ENCODE assay signal across 15 mouse cellular contexts in the genomic region with DNA sequence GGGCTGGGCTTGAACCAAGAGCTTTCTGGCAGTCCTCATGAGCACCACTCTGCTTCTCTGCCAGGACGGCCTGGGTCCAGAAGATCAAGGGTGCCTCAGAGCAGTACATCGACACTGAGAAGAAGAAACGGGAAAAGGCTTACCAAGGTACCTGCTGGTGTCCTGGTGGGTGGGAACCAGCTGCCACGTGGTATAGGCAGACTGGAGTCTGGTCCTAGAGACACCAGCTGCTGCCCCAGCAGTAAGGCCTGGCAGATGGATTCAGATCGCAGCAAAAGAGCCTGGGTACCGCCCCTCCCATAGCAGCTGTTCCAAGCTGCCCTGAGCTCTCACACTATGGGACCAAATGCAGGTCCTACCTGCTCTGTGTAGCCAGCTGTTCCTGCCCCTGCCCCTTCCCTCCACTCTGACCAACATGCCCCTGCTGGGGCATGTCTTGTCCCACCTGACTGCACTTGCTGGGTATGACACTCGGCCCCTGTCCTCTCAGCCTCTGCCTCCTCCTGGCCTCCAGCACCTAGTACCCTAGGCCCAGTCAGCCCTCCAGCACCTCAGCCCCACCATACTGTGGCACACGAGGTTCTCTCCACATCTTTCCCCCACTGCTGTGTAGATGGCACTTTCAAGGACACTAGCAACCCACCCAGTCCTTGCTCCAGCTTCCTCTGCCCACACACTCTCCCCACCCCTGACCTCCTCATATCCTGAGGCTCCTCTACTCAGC. TPM values are rescaled to one million over a fixed set of nuclear protein-coding genes. Genes with fewer than 3 reads are reported as not detected.
DNase-seq lines count a peak whose midpoint lies in the region; ATAC-seq and TF ChIP-seq lines count a peak whose summit lies in the region.
"Had no signal": no experiment of that assay in that cellular context is flagged by ENCODE, and none has a peak within 500 bp of the region (broad histone marks: within the 10 kb centered on the region; RNA-seq: fewer than 3 reads in every experiment).

No protein-coding gene starts in this region.

- TF ChIP-seq CTCF in testis, adult 2 months (IDR thresholded peaks at IDR 0.05; ENCODE audit: control insufficient read depth, insufficient read depth, insufficient replicate concordance, low read depth, low read length), result no peak

- 0 out of 2 replicates have a peak, but pooled peaks have one; percentile 29 for ATAC-seq in heart, embryonic 13.5 days (ENCODE audit: extremely low read depth, insufficient number of reproducible peaks, low FRiP score, low TSS enrichment)
- ATAC-seq in intestine, embryonic 16.5 days, result peak; percentile 31; the same call in 1 of the 2 replicates
- peak; percentile 13; the same call in 1 of the 2 replicates for ATAC-seq in stomach, embryonic 16.5 days (ENCODE audit: insufficient read depth, low FRiP score)

- no peak overlapping the region for H3K4me3 ChIP-seq in heart, embryonic 13.5 days
- H3K4me3 ChIP-seq in testis, adult 2 months (ENCODE audit: control insufficient read depth, low read depth, low read length), result peak overlapping the region; percentile 31
- H3K4me3 ChIP-seq in intestine, embryonic 16.5 days (ENCODE audit: low read length), result no peak overlapping the region
- no peak overlapping the region for H3K4me3 ChIP-seq in stomach, embryonic 16.5 days (replicated peaks; ENCODE audit: low read length)
- H3K4me3 ChIP-seq: heart, adult 2 months; left cerebral cortex, adult 2 months; stomach, embryonic 15.5 days had no signal

- peaks cover 14% of the 10 kb centered on the region for H3K4me1 ChIP-seq in heart, embryonic 13.5 days
- no peaks in the 10 kb centered on the region for H3K4me1 ChIP-seq in testis, adult 2 months (ENCODE audit: control insufficient read depth, insufficient read depth, low read length)
- no peaks in the 10 kb centered on the region for H3K4me1 ChIP-seq in intestine, embryonic 16.5 days (ENCODE audit: control insufficient read depth, insufficient read depth, low read length)
- H3K4me1 ChIP-seq in stomach, embryonic 16.5 days (ENCODE audit: control insufficient read depth, insufficient read depth, low read length), result no peaks in the 10 kb centered on the region
- H3K4me1 ChIP-seq: stomach, embryonic 15.5 days had no signal

- H3K27me3 ChIP-seq in heart, embryonic 13.5 days (replicated peaks), result no peaks in the 10 kb centered on the region
- H3K27me3 ChIP-seq in testis, adult 2 months (ENCODE audit: control insufficient read depth, insufficient read depth, low read length), result no peaks in the 10 kb centered on the region
- H3K27me3 ChIP-seq in intestine, embryonic 16.5 days (replicated peaks; ENCODE audit: control insufficient read depth, insufficient read depth, low read length), result no peaks in the 10 kb centered on the region
- H3K27me3 ChIP-seq in stomach, embryonic 16.5 days (ENCODE audit: control insufficient read depth, insufficient read depth, low read length), result no peaks in the 10 kb centered on the region
- H3K27me3 ChIP-seq: stomach, embryonic 15.5 days had no signal

- WGBS in heart, embryonic 13.5 days, result 70% methylated on average over 8 of the region's 8 CpGs
- WGBS in intestine, embryonic 16.5 days, result 79% methylated on average over 8 of the region's 8 CpGs
- 76% methylated on average over 8 of the region's 8 CpGs for WGBS in stomach, embryonic 16.5 days

- no peak for TF ChIP-seq POLR2A in testis, adult 2 months (IDR thresholded peaks at IDR 0.05; ENCODE audit: control insufficient read depth, low read depth, low read length)

- no peak overlapping the region for H3K9ac ChIP-seq in heart, embryonic 13.5 days
- no peak overlapping the region for H3K9ac ChIP-seq in intestine, embryonic 16.5 days (ENCODE audit: low read depth, low read length)
- H3K9ac ChIP-seq in stomach, embryonic 16.5 days (ENCODE audit: low read length), result no peak overlapping the region
- H3K9ac ChIP-seq: stomach, embryonic 15.5 days had no signal

- intact Hi-C loops in heart, postnatal 10 days (cut with DNase I), result no loop called here

- H3K4me2 ChIP-seq in heart, embryonic 13.5 days, result no peak overlapping the region
- no peak overlapping the region for H3K4me2 ChIP-seq in intestine, embryonic 16.5 days (ENCODE audit: low read depth, low read length)
- H3K4me2 ChIP-seq in stomach, embryonic 16.5 days (ENCODE audit: low read depth, low read length), result no peak overlapping the region
- H3K4me2 ChIP-seq: stomach, embryonic 15.5 days had no signal

- peaks cover 73% of the 10 kb centered on the region for H3K36me3 ChIP-seq in heart, embryonic 13.5 days
- H3K36me3 ChIP-seq in testis, adult 2 months (ENCODE audit: control insufficient read depth, insufficient read depth, low read length), result peaks cover 9% of the 10 kb centered on the region
- H3K36me3 ChIP-seq in intestine, embryonic 16.5 days (ENCODE audit: control insufficient read depth, insufficient read depth, low read length), result peaks cover 11% of the 10 kb centered on the region
- H3K36me3 ChIP-seq in stomach, embryonic 16.5 days (ENCODE audit: control insufficient read depth, insufficient read depth, low read length), result peaks cover 22% of the 10 kb centered on the region; the same call in 1 of the 2 replicates

- H3K9me3 ChIP-seq in heart, embryonic 13.5 days, result no peaks in the 10 kb centered on the region
- H3K9me3 ChIP-seq in intestine, embryonic 16.5 days (ENCODE audit: control insufficient read depth, low read length), result no peaks in the 10 kb centered on the region
- no peaks in the 10 kb centered on the region for H3K9me3 ChIP-seq in stomach, embryonic 16.5 days (replicated peaks; ENCODE audit: control insufficient read depth, low read length)
- H3K9me3 ChIP-seq: stomach, embryonic 15.5 days had no signal

- no peak for DNase-seq in heart, postnatal 10 days
- no peak for DNase-seq in testis, postnatal 14 days (ENCODE audit: low spot score)
- DNase-seq in kidney, postnatal 4 days, result no peak
- no peak for DNase-seq in spleen, postnatal 14 days (ENCODE audit: low spot score in 2 of 2)
- DNase-seq: adrenal gland, postnatal 14 days; cerebellum, adult 2 months; heart, adult 2 months; kidney, adult 18-20 months; right cerebral cortex, postnatal 14 days had no signal

- no peak overlapping the region for H3K27ac ChIP-seq in heart, embryonic 13.5 days (replicated peaks)
- no peak overlapping the region for H3K27ac ChIP-seq in testis, adult 2 months (ENCODE audit: control insufficient read depth, insufficient read depth, low read depth, low read length)
- no peak overlapping the region for H3K27ac ChIP-seq in intestine, embryonic 16.5 days (ENCODE audit: low read length)
- no peak overlapping the region for H3K27ac ChIP-seq in stomach, embryonic 16.5 days (ENCODE audit: low read length)
- H3K27ac ChIP-seq: heart, adult 2 months; left cerebral cortex, adult 2 months; stomach, embryonic 15.5 days had no signal

RNA-seq across cellular contexts. Expression of a gene that starts 29.2 kb away (rescaled TPM):
- polyA plus RNA-seq in heart, embryonic 13.5 days (2015; fragmentation: Nextera tagmentation; extraction: Ambion mirVana), result 0.13 TPM in 1 of 2 replicates, not detected in the other
- under 1 TPM in 1 of 2 experiments, not detected in 1; 0.22 TPM for total RNA-seq in heart, postnatal 10 days (2021)
- 14.6 TPM in 2 replicates for polyA plus RNA-seq in testis, adult 2 months (2012; rRNA removed)
- polyA plus RNA-seq in intestine, embryonic 16.5 days (2015; fragmentation: Nextera tagmentation; extraction: Ambion mirVana), result 0.05 and 0.34 TPM in 2 replicates
- polyA plus RNA-seq in stomach, embryonic 16.5 days (2015; fragmentation: Nextera tagmentation; extraction: Ambion mirVana), result 0.25 and 0.36 TPM in 2 replicates
- total RNA-seq: heart, adult 2 months had no signal

RNA-seq across cellular contexts. Expression of a gene that starts 59.8 kb away (rescaled TPM):
- 1.5 and 2.0 TPM in 2 replicates for polyA plus RNA-seq in heart, embryonic 13.5 days (2015; fragmentation: Nextera tagmentation; extraction: Ambion mirVana)
- total RNA-seq in heart, postnatal 10 days (2021), result 1 to 10 TPM; 2.8 to 3.0 TPM
- 165 and 173 TPM in 2 replicates for polyA plus RNA-seq in testis, adult 2 months (2012; rRNA removed)
- polyA plus RNA-seq in intestine, embryonic 16.5 days (2015; fragmentation: Nextera tagmentation; extraction: Ambion mirVana), result 1.1 TPM in 2 replicates
- 1.3 and 2.0 TPM in 2 replicates for polyA plus RNA-seq in stomach, embryonic 16.5 days (2015; fragmentation: Nextera tagmentation; extraction: Ambion mirVana)

Comparison
In these comparisons a context has a peak if more than half of its experiments do, and no peak if none do; other contexts are left out.
1. RNA of a gene that starts 29.2 kb away (polyA plus RNA-seq): 14.6 TPM in testis, adult 2 months; 0.25 to 0.36 TPM in stomach, embryonic 16.5 days, 0.13 TPM in heart, embryonic 13.5 days and 0.05 to 0.34 TPM in intestine, embryonic 16.5 days; every median in the first group is over 10 times any median in the second.
2. RNA of a gene that starts 59.8 kb away (polyA plus RNA-seq): 165 to 173 TPM in testis, adult 2 months; 1.3 to 2.0 TPM in stomach, embryonic 16.5 days, 1.5 to 2.0 TPM in heart, embryonic 13.5 days and 1.1 TPM in intestine, embryonic 16.5 days; every median in the first group is over 10 times any median in the second.
3. Peak in every context shown above with its lines, with median percentiles within 50 percentile points of each other: ATAC-seq.